In genomic region chr4:106093252-106093651, GRCm38 (mm10) we compare ENCODE assay signal across 9 mouse cellular contexts.
DNase-seq lines count a peak whose midpoint lies in the region; ATAC-seq and TF ChIP-seq lines count a peak whose summit lies in the region.
"Had no signal": no experiment of that assay in that cellular context is flagged by ENCODE, and none has a peak within 500 bp of the region (broad histone marks: within the 10 kb centered on the region; RNA-seq: fewer than 3 reads in every experiment).

No protein-coding gene starts in this region.

- no peaks in the 10 kb centered on the region for H3K36me3 ChIP-seq in intestine, postnatal 0 days (ENCODE audit: control insufficient read depth, insufficient read depth)
- no peaks in the 10 kb centered on the region for H3K36me3 ChIP-seq in intestine, embryonic 15.5 days
- H3K36me3 ChIP-seq in embryonic facial prominence, embryonic 15.5 days: no peaks in the 10 kb centered on the region

- no peak overlapping the region for H3K9ac ChIP-seq in intestine, postnatal 0 days (ENCODE audit: low read depth, low read length)
- H3K9ac ChIP-seq in intestine, embryonic 15.5 days: no peak overlapping the region
- no peak overlapping the region for H3K9ac ChIP-seq in embryonic facial prominence, embryonic 15.5 days

- H3K4me3 ChIP-seq in intestine, postnatal 0 days (ENCODE audit: low read depth, low read length): no peak overlapping the region
- no peak overlapping the region for H3K4me3 ChIP-seq in intestine, embryonic 15.5 days (replicated peaks)
- H3K4me3 ChIP-seq in embryonic facial prominence, embryonic 15.5 days (replicated peaks): no peak overlapping the region

- DNase-seq in 3T3-L1 (ENCODE audit: low read depth, low spot score) (peak; percentile 75), ES-CJ7 (ENCODE audit: low read depth, low spot score) (peak; percentile 46)
- DNase-seq in ovary, postnatal 36 days (ENCODE audit: low spot score): no peak
- no peak for DNase-seq in layer of hippocampus, postnatal 36 days
- DNase-seq: cerebellum, postnatal 14 days had no signal

- H3K4me1 ChIP-seq in intestine, postnatal 0 days (replicated peaks; ENCODE audit: control insufficient read depth, insufficient read depth, low read length): no peaks in the 10 kb centered on the region
- H3K4me1 ChIP-seq in intestine, embryonic 15.5 days (replicated peaks): no peaks in the 10 kb centered on the region
- peaks cover 41% of the 10 kb centered on the region for H3K4me1 ChIP-seq in embryonic facial prominence, embryonic 15.5 days

- WGBS in intestine, postnatal 0 days: 88% methylated on average over 2 of the region's 2 CpGs
- 85% methylated on average over 2 of the region's 2 CpGs for whole genome bisulfite sequencing in intestine, embryonic 15.5 days
- WGBS in embryonic facial prominence, embryonic 15.5 days: 72% methylated on average over 2 of the region's 2 CpGs

- no peaks in the 10 kb centered on the region for H3K27me3 ChIP-seq in intestine, postnatal 0 days (replicated peaks; ENCODE audit: control insufficient read depth, insufficient read depth, low read length)
- H3K27me3 ChIP-seq in intestine, embryonic 15.5 days (replicated peaks): no peaks in the 10 kb centered on the region
- H3K27me3 ChIP-seq in embryonic facial prominence, embryonic 15.5 days: no peaks in the 10 kb centered on the region

- ATAC-seq in intestine, postnatal 0 days: no peak
- ATAC-seq in intestine, embryonic 15.5 days: no peak
- ATAC-seq in embryonic facial prominence, embryonic 15.5 days (ENCODE audit: insufficient number of reproducible peaks, low FRiP score, low TSS enrichment, low read depth): no peak

- no peaks in the 10 kb centered on the region for H3K9me3 ChIP-seq in intestine, postnatal 0 days (ENCODE audit: control insufficient read depth)
- H3K9me3 ChIP-seq in intestine, embryonic 15.5 days: no peaks in the 10 kb centered on the region
- no peaks in the 10 kb centered on the region for H3K9me3 ChIP-seq in embryonic facial prominence, embryonic 15.5 days (replicated peaks)

- H3K27ac ChIP-seq in intestine, postnatal 0 days (ENCODE audit: low read depth, low read length): no peak overlapping the region
- H3K27ac ChIP-seq in intestine, embryonic 15.5 days: no peak overlapping the region
- 0 out of 2 replicates have a peak overlapping the region, but pooled peaks have one; percentile 24 for H3K27ac ChIP-seq in embryonic facial prominence, embryonic 15.5 days (replicated peaks)

- H3K4me2 ChIP-seq in intestine, postnatal 0 days (replicated peaks; ENCODE audit: low read depth): no peak overlapping the region
- no peak overlapping the region for H3K4me2 ChIP-seq in intestine, embryonic 15.5 days (replicated peaks)
- H3K4me2 ChIP-seq in embryonic facial prominence, embryonic 15.5 days (replicated peaks): no peak overlapping the region
- H3K4me2 ChIP-seq: midbrain, embryonic 11.5 days had no signal

- peak; percentile 69 for TF ChIP-seq CTCF in intestine, postnatal 0 days (IDR thresholded peaks at IDR 0.05; ENCODE audit: low read depth)

Comparison
In these comparisons a context has a peak if more than half of its experiments do, and no peak if none do; other contexts are left out.
1. DNase-seq: peak in 3T3-L1 (single experiment) and ES-CJ7 (single experiment); none in ovary, postnatal 36 days (single experiment) and layer of hippocampus, postnatal 36 days (0 of 2).